Mouse (Mus musculus): ENCODE results near the gene Gm20894.
"Not testable (repeated sequence)": the region's sequence is repeated elsewhere in the genome, so short reads cannot be mapped to it uniquely, and the experiment has no call there.

Gm20894 gene

GRCm38 (mm10) chrY:28271412-28271811 lies at the start of gene Gm20894:
Gene Gm20894 (minus strand): TSS chrY:28271512.
- not testable (repeated sequence) for DNase-seq (ENCODE audit: extremely low read depth, low read depth)
